Mouse (Mus musculus): ENCODE results near the gene Fktn.

GRCm38 (mm10) chr4:53826641-53827248, 112.9 kb downstream of the Fktn start:
- no peak for TF ChIP-seq CTCF (IDR thresholded peaks at IDR 0.05; ENCODE audit: borderline replicate concordance, control insufficient read depth, extremely low read depth, insufficient read depth, low read length, poor library complexity)
- TF ChIP-seq POLR2A (IDR thresholded peaks at IDR 0.05; ENCODE audit: control insufficient read depth, extremely low read depth, insufficient read depth, low read length, poor library complexity): no peak

Measured in thymus, adult 2 months (tissue).